Mouse (Mus musculus): Measurements from ENCODE around the gene Rtn4rl2.

- TF ChIP-seq CTCF (IDR thresholded peaks at IDR 0.05), result no peak
- TF ChIP-seq POLR2A (IDR thresholded peaks at IDR 0.05; ENCODE audit: insufficient read depth, low read depth, low read length), result no peak
- no peak for TF ChIP-seq EP300 (IDR thresholded peaks at IDR 0.05; ENCODE audit: insufficient read depth, low read depth, low read length)
Observed at GRCm38 (mm10) chr2:84840748-84841563, 45.6 kb downstream of the Rtn4rl2 start.

Data from heart, adult 2 months (tissue).